Mouse (Mus musculus): ENCODE data around the gene AI464131. TPM values are rescaled to one million over a fixed set of nuclear protein-coding genes. Genes with fewer than 3 reads are reported as not detected.

AI464131 gene
- total and polyA plus RNA-seq, 3 experiments: 1.2 to 2.2 TPM; not detected in 1

GRCm38 (mm10) chr4:41498921-41499391, 3.9 kb downstream of the AI464131 start:
- DNase-seq (ENCODE audit: low read depth, low spot score): no peak
- H3K27ac ChIP-seq (ENCODE audit: control insufficient read depth, low read depth, low read length): no peak overlapping the region
- H3K9ac ChIP-seq (ENCODE audit: control insufficient read depth, low read depth, low read length, poor library complexity, severe bottlenecking): no peak overlapping the region
- peaks cover 0 to 8% of the 10 kb centered on the region in 2 experiments; a peak in 3 of 4 replicates for H3K4me1 ChIP-seq (ENCODE audit: control insufficient read depth in 1 of 2, insufficient read depth in 2 of 2, low read length in 2 of 2)
- H3K4me3 ChIP-seq (ENCODE audit: control insufficient read depth in 1 of 2, insufficient read depth in 1 of 2, low read depth in 2 of 2, low read length in 2 of 2): no peak overlapping the region
- TF ChIP-seq USF1 (IDR thresholded peaks at IDR 0.05; ENCODE audit: low read depth, low read length) (no peak), GABPA (IDR thresholded peaks at IDR 0.05; ENCODE audit: low read depth, low read length) (no peak), RAD21 (IDR thresholded peaks at IDR 0.05; ENCODE audit: low read depth, low read length) (no peak), TCF12 (IDR thresholded peaks at IDR 0.05; ENCODE audit: low read depth, low read length) (no peak), E2F4 (IDR thresholded peaks at IDR 0.05; ENCODE audit: borderline replicate concordance, low read depth, low read length) (no peak)
- no peaks in the 10 kb centered on the region for H3K9me3 ChIP-seq (replicated peaks; ENCODE audit: insufficient read depth, low read length)
- no peaks in the 10 kb centered on the region for H3K79me2 ChIP-seq (ENCODE audit: control insufficient read depth, insufficient read depth, low read length, poor library complexity)
- H3K36me3 ChIP-seq (ENCODE audit: control insufficient read depth in 1 of 2, insufficient read depth in 2 of 2, low read length in 2 of 2): peaks cover 0 to 5% of the 10 kb centered on the region in 2 experiments; a peak in 2 of 4 replicates
- H3K27me3 ChIP-seq (ENCODE audit: control insufficient read depth in 1 of 2, insufficient read depth in 2 of 2, low read length in 2 of 2): no peaks in the 10 kb centered on the region

- Histone ChIP-seq H3K4me3 (ENCODE audit: control insufficient read depth in 1 of 2, insufficient read depth in 1 of 2, low read depth in 2 of 2, low read length in 2 of 2) (no peak overlapping the region), H3K9ac (ENCODE audit: control insufficient read depth, low read depth, low read length, poor library complexity, severe bottlenecking) (no peak overlapping the region)
- TF ChIP-seq ETS1 (IDR thresholded peaks at IDR 0.05; ENCODE audit: low read depth, low read length): no peak
- TF ChIP-seq MAFK (IDR thresholded peaks at IDR 0.05; ENCODE audit: borderline replicate concordance, low read depth, low read length): no peak
- TF ChIP-seq SMC3 (IDR thresholded peaks at IDR 0.05; ENCODE audit: low read depth, low read length): no peak
- no peak for TF ChIP-seq CHD2 (IDR thresholded peaks at IDR 0.05; ENCODE audit: low read length)
- no peak for TF ChIP-seq EP300 (IDR thresholded peaks at IDR 0.05; ENCODE audit: low read depth in 1 of 2, low read length in 2 of 2)
- no peak for TF ChIP-seq GABPA (IDR thresholded peaks at IDR 0.05; ENCODE audit: low read depth, low read length)
- no peak for TF ChIP-seq NRF1 (IDR thresholded peaks at IDR 0.05; ENCODE audit: insufficient read depth, low read depth, low read length, poor library complexity, severe bottlenecking)
- no peak for TF ChIP-seq USF2 (IDR thresholded peaks at IDR 0.05; ENCODE audit: borderline replicate concordance in 1 of 2, insufficient read depth in 1 of 2, low read depth in 1 of 2, low read length in 2 of 2)
- TF ChIP-seq MEF2A (IDR thresholded peaks at IDR 0.05; ENCODE audit: extremely low read depth, insufficient replicate concordance, low read depth, low read length, poor library complexity, severe bottlenecking): no peak
- TF ChIP-seq MAX (IDR thresholded peaks at IDR 0.05; ENCODE audit: low read length): no peak
Observed at GRCm38 (mm10) chr4:41497995-41498845, 4.7 kb downstream of the AI464131 start.

More at GRCm38 (mm10) chr4:41497995-41498845, 4.7 kb downstream of the AI464131 start:
- Histone ChIP-seq H3K9me3 (replicated peaks; ENCODE audit: insufficient read depth, low read length) (no peaks in the 10 kb centered on the region), H3K36me3 (ENCODE audit: control insufficient read depth in 1 of 2, insufficient read depth in 2 of 2, low read length in 2 of 2) (peaks cover 0 to 2% of the 10 kb centered on the region in 2 experiments; a peak in 2 of 4 replicates), H3K27ac (ENCODE audit: control insufficient read depth, low read depth, low read length) (no peak overlapping the region), H3K79me2 (ENCODE audit: control insufficient read depth, insufficient read depth, low read length, poor library complexity) (no peaks in the 10 kb centered on the region), H3K4me1 (ENCODE audit: control insufficient read depth in 1 of 2, insufficient read depth in 2 of 2, low read length in 2 of 2) (peaks cover 0 to 6% of the 10 kb centered on the region in 2 experiments; a peak in 2 of 4 replicates), H3K27me3 (ENCODE audit: control insufficient read depth in 1 of 2, insufficient read depth in 2 of 2, low read length in 2 of 2) (no peaks in the 10 kb centered on the region)
- no peak for DNase-seq (ENCODE audit: low read depth, low spot score)
